Mouse (Mus musculus): ENCODE results near the gene Pcnx.
A peak's percentile ranks its signal among the peaks of the same experiment; 100 is the strongest.

The Pcnx gene

DNA sequence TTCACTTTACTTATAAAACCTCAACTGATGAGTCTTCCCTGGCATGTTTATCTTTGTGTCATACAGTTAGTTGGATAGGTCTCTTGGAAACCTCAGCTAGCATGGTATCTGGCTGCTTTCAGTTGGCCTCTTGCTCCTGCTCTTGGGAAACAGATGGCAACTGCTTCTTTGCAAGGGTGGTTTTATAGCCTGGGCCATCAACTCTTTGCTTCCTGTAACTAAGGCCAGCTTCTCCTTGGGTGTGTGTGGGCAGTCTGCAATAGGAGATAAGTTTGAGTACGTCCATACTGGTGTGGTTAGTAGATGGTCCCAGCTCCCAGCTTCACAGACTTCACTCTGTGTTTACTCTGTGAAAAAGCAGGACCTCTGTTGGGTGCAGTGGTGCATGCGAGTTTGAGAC is 46.0 kb downstream of the Pcnx start:
- DNase-seq, result no peak

DNA sequence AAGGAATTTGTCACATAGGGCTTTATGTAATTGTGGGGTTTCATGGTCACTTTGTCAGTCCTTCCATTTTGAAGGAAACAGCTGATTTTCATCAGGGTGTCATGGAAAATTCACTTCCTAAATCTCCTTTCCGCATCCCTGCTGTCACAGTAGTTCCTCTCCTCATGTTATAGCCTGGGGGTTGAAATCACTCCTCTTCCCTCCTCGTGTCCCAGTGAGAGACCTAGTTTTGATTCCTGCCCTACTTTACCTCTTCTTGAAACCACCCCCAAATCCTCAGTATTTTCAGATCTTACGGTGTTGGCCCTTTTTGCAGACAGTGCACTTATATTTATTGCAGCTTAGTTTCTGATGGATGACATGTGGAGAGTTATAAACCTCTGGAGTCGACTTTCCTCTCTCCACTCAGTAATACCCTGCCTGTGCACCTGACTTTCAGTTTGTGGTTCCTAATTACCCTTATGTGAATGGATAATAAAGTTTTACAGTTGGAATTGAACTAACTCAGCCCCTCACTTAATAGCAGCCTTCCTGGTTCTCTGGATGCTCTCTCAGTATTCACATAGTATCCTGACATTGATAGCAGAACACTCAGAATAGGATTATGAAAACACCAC is 48.0 kb downstream of the Pcnx start:
- no peak for DNase-seq

DNA sequence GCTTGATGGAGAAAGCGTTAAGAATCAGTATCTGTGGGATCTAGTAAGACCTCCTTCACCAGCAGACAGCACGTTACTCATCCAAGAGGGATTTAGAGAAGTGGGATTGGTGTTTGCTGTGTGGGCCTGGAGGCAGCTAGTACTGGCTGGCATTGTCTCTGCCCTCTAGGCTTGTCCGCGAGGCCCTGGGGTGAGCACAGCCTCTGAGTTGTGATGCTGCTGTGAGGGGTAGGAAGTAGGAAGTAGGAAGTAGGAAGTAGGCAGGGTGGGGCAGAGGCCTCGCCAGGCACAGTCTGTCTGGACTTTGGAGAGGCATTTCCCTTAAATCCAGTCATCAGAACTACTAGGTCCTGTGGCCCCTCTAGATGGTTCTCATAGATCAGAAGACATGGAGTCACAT is 50.6 kb downstream of the Pcnx start:
- no peak for DNase-seq

DNA sequence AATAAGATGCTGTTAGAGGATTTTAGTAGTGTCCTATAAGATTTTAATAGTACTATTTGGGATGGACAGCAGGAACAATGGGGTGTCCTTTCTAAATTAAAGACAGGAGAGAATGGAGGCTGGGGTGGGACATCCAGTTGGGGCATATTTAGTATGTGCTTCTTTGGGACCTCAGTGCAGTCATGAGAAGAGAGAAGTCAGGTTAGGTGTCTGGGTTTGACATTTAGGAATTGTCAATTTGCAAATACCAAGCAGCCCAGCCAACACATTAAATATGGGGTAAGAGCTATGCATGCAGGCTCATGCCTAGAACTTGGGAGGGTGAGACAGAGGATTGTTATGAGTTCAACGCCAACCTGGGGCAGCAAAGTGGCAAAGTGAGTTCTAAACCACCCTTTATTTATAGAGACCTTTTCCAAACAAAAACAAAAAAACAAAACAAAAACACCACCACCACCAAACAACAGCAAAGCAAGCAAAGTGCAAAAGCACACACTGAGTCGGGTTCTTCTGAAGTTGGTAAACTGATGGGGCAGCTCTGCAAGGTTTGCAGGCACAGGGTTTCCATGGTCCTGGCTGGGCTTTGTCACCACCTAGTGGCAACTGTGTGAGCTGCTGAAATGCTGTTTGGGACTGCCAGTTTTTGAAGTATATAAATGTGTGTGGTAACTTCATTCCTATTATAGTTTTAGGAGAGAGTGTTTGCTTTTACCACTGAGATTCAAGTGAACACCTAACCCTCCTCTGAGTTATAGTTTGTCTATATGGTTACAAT is 55.5 kb downstream of the Pcnx start:
- DNase-seq, result peak; percentile 74 to 79

DNA sequence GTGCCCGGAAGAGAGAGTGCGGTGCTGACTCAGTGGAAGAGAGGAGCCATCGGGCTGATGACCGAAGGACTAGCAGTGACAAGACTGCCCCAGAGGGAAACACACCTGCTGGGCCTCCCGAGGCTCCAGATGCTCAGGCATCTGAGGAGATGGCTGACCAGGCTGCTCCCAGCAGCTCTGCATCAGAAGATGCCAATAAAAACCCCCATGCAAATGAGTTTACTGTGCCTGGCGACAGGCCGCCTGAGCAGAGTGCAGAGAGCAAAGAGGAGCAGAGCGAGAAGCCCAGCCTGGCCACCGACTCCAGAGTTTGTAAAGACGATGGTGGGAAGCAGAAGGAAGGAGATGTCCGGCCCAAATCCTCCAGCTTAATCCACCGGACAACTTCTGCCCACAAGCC is 58.5 kb downstream of the Pcnx start:
- no peak for DNase-seq

DNA sequence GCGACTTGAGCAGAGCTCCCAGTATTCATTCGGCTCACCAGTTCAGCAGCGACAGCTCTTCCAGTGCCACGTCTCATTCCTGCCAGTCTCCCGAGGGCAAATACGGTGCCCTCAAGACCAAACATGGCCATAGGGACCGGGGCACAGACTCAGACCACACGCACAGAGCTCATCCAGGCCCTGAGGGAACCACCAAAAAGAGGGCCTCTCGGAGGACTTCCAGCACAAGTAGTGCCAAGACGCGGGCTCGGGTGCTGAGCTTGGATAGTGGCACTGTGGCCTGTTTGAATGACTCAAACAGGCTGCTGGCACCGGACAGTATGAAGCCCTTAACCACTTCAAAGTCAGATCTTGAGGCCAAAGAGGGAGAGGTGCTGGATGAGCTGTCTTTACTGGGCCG is 59.1 kb downstream of the Pcnx start:
- no peak for DNase-seq

DNA sequence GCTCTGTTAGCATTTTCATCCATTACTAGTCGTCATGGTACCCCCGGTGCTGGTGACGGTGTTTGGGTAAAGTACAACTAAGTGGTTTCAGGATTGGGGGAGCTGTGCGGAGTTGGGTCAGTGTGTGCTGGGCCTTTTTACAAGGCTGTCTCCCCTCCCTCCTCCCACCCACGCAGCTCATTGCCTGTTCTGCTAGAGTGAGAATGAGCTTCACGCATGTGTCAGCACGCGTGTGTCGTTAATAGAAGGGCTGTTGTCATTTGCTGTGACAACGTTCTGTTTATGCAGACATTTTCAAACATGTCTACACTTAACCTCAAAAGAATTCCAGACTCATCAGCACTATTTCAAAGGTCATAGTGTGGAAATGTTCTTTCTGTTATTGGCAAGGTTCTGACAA is 60.2 kb downstream of the Pcnx start:
- DNase-seq, result no peak

DNA sequence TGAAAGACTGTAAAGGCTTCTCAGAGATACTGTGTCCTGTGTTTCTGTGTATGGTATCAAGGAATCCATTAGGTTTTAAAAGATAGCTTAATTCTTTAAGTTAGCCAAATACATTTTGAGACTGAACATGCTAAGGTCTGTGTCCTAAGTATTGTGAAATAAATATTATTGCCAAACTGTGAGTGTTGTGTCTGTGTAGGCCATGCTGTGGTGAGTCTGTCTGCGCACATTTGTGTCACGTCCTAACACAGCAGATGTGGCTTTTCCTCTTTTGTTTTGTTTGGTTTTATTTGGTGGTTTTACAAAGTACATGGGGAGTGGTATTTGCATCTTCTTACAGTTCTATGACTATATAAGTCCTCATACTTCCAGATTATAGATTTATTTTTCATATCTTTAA is 60.8 kb downstream of the Pcnx start:
- no peak for DNase-seq

DNA sequence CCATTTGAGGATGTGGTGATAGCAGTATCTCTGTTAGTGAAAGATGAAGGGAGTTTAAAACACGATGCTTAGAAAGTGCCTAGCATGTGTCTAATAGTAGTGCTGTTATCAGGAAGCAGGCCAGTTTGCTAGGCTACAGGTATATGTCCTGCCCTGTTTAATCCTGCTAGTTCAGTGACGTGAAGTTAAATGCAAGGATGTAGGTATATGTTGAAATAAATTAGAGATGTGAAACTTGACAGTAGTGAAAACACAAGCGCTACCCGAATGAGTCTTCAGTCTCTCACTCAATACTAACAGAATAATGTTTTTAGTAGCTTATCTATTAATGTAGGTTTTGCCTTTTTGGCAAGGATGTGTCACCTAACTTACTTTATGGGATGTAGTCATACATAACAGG is 62.0 kb downstream of the Pcnx start:
- DNase-seq, result no peak

DNA sequence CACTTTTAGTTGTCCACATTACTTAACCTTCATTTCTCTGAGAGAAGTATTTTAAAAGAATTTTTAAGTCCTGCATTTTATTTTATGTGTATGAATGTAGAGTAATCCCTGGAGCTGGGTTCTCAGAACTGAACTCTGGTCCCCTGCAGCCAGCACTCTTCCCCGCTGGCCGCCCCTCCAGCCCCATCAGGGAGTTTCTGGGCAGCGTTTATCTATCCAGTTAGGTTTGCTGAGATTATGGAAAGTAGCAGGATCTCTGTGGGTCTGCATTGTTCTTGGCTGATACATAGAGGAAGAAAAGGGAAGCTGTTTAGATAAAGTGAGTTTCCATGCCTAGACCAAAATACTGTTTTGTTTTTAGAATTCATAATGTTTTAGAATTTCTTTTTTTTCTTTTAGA is 63.0 kb downstream of the Pcnx start:
- no peak for DNase-seq

DNA sequence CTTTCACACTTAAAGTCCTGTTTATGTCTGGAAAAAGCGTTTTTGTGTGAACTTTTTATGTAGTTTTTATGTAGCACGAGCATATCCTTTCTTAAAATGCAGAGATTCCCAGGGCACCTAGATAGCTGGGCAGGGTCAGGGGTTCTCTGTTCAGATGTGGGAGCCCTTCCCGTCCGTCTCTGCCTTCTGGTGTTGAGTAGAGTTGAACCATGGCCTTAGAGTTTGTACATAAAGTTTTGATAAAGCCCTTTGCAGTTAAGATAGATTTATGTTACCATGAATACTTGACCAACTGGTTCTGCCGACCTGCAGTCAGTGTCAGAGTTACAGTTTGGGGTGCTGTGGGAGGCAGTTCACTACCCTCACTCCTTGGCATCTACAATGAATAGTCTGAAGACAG is 67.3 kb downstream of the Pcnx start:
- DNase-seq, result no peak

DNA sequence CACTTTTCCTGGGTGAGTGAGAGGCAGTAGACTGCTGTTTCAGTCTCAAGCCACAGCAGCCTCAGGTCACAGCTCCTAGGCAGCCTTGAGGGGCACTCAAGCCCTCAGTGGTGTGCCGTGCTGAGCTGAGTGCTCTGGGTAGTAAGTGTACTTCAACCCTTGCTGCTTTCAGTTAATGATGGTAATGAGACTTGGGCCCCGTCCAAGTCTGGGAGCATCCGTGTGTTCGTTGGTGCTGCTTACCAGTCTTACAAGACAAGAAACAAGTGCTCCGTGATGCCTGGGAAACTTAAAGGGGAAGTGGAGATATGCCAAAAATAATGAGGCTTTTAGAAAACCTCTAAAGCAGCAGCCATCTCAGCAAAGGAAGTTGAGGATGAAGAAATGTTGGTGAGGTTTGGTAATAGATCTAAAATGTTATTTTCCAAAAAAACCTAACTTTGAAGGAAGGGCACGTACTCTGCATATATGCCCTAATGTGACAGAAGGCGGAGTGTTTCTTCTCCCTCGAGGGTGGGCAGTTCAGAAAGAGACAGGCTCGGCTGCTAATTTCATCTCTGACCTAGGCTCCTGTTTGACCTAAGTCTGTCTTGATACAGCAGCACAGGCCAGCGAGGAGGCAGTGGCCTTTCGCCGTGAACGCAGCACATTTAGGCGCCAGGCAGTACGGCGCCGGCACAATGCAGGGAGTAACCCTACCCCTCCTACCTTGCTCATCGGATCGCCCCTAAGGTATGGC is 68.0 kb downstream of the Pcnx start:
- DNase-seq, result no peak

DNA sequence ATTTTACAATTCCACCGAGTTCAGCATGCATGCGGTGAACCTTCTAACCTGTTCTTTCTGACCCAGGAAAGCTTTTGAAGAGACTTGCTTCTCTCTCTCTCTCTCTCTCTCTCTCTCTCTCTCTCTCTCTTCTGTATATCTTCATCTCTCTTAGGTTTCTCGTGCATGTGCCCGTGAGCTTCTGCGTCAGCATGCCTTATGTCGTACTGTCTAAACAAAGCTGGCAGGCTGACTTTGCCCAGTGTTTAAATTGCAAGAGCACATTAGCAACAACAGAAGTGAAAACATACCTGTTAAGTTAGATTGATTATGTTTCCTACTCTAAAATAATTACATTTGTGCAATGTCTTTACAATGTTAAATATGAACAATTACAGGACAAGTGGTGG is 68.6 kb downstream of the Pcnx start:
- DNase-seq, result no peak

DNA sequence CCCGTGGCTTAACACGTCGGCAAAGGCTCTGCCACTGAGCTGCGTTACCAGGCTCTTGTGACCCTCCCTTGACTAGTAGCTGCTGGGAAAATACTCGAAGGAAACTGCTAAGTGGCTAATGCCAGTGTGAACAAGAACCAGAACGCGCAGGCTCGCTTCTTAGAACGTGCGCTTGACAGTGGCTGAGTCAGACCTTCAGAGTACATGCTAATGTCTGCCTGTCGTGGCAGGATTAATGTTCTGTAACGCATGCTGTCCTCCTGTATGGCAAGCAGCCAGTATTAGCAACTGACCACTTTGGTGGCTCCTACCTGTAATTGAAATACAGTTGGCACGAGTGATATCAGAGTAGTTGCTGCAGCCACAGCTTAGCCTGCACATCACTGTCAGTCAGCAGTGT is 72.2 kb downstream of the Pcnx start:
- DNase-seq, result no peak

DNA sequence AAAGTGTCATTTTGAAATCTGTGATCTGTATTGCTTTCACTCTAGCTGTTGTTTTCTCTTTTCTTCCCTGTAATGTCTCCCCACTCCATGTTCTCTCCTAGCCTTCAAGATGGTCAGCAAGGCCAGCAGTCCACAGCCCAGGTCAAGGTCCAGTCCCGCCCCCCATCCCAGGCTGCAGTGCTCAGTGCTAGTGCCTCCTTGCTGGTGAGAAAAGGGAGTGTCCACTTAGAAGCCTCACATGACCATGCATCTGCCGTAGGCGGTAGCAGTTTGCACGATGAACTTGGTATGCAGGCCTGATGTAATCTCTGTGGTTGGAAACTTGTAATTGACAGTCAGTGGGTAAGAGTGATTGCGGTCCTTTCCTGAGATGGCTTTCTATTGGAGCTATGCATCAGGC is 73.6 kb downstream of the Pcnx start:
- no peak for DNase-seq

DNA sequence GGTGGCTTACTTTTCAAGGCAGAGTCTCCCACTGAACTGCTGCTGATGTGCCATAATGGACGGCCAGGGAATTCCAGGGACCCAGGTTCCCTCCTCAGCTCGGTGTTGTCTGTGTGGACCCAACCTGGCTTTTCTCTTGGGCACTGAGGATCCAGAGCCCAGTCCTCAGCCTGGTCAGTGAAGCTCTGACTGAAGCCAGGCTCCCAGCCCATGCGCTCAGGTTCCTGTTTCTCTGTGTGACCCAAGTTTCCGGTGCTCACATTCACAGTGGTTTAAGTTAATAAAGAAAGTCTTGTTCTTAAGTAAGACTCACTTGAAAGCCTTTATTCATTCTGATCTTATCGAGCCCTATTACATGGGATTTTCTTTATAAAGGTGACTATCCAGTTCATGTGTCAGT is 74.7 kb downstream of the Pcnx start:
- DNase-seq, result no peak

DNA sequence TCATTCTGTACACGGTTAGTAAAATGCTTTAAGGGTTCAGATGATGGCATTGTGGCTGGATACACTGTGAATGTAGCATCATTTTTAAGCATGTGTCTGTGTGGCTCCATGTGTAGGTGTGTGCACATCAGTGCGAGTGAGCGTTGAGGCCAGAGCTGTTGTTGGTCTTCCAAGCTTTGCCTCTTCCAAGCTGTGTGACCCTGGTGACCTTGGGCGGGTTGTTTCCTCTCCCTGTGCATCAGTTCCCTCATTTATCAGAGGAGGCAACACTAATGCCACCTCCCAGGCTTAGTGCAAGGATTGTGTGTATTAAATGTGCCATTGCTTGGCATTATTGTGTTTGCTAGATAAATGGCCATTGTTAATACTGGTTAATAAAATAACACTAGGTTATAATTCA is 76.2 kb downstream of the Pcnx start:
- DNase-seq, result no peak

DNA sequence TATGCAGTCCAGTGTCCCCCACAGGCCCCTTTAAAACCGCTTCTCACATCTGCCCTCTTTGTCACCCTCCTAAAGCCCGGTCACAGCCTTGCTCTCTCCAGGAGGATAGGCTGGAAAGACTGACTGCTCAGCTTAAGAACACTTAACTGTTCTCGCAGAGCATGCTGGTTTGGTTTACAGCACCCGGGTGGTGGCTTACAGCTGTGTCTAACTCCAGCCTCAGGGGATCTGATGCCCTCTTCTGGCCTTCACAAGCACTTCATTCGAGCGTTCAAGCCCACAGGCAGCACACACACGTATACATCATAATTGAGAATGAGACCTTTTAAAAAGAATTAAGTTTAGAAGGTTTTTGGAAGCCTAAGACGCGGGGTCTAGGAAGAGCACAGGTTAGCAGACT is 81.4 kb downstream of the Pcnx start:
- no peak for DNase-seq

DNA sequence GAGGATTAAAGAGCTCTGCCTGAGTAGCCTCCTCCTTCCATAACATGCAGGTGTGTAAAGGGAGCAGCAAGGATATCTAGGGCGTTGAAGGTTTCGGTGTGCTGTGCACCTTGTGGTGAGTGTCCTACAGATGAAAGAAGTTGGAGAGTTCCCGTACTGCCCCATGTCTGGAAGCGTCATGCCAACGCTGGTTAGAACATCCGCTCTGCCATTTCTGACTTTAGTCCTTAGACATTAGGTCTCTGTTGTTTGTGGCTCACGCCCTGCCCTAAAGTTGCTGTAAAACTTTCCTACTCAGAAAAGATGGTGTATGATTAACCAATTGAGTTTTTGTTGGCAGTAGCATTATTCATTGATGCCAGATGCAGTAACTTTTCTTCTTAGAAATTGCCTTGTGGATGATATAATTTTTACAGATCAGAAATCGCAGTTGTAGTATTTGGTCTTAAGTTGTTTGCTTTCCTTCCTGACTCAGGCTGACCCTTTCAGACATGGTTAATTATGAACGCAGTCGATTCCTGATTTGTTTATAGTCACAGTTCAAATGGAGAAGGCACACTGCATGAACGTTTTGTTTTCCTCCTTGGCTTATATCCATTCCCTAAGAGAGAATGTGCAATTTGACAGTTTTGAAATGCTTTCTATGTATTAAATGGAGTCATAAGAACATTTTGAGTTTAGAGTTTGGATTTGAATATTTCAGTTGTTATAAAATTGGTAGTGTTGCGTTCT is 83.7 kb downstream of the Pcnx start:
- DNase-seq, result no peak

DNA sequence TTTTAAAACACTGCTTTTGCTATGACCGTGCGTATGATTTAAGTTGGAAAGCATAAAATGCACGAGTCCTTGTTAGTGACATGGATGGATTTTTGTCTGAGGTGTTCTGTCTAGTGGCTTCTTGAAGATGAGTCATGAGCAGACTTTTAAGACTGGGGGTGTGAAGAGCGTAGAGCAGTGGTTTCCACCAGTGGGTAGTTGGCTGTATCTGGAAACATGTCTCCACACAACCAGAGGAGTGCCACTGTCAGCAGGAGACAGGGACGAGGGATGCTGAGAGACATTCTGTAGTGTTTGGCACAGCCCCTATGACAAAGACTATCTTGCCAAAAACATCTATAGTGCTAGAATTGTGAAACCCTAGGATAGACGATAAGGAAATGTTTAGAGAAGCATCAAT is 89.2 kb downstream of the Pcnx start:
- no peak for DNase-seq

DNA sequence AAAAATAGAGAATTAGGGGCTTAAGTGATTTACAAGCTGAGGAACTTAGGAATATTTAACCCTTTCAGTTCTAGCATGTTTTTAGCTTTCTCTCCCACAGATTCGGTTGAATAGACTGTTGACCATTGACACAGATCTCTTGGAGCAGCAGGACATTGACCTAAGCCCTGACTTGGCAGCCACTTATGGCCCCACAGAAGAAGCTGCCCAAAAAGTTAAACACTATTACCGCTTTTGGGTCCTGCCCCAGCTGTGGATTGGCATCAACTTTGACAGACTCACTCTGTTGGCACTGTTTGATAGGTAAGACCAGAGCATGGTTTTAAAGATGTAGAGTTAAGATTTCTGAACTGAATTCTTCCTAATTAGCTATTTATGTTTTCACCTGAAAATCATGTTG is 90.2 kb downstream of the Pcnx start:
- DNase-seq, result no peak

DNA sequence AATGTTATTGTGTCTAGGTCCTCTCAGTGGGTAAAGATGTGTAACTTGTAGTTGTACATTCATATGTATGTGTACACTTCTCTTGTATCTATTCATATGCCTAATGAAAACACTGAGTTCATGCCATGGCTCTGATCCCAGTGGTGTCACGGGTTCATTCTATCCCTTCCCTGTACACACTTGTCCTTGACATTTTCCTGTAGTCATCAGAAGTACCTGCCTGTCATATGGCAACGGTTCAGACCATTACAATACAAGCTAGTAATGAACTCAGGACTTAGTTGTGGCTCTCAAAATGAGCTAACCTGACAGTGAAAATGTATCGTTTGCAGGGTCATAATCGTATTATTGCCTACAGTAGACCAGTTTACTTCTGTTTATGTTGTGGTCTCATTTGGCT is 98.5 kb downstream of the Pcnx start:
- no peak for DNase-seq

DNA sequence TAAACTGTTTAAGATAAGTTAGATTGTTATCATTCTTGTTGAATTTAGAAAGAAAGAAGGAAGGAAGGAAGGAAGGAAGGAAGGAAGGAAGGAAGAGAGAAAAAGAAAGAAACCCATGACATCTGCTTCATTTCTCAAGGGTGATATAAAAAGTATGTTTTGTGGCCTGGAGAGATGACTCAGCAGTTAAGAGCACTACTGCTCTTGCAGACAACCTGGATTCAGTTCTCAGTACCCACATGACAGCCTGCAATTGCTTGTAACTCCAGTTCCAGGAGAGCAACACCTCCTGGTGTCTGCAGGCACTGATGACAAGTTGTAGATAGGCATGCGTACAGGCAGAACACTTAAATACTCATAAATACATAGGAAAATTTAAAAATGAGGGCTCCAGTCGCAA is 105.6 kb downstream of the Pcnx start:
- DNase-seq, result no peak

Measured in thymus, postnatal 36 days (tissue).